Comparison of ENCODE assay signal across 9 mouse cellular contexts in the genomic region with DNA sequence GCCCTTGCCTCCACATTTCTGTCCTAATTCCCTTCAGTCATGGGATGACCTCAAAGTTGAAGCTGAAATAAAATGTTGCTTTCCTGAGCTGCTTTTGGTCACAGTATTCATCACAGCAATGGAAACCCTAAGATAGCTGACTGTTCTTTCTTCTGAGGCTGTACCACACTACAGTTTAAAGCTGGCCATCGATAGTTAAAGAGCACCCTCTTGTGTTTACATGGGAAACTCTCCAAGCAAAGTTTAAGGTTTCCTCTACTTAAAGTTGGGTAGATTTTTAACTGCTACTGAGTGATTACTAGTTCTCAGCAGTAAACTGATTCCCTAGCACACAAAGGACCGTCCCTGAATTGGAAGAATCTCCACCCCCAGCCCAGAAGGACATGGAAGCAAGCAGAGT. TPM values are rescaled to one million over a fixed set of nuclear protein-coding genes. Genes with fewer than 3 reads are reported as not detected.
DNase-seq lines count a peak whose midpoint lies in the region; ATAC-seq and TF ChIP-seq lines count a peak whose summit lies in the region.
"Had no signal": no experiment of that assay in that cellular context is flagged by ENCODE, and none has a peak within 500 bp of the region (broad histone marks: within the 10 kb centered on the region; RNA-seq: fewer than 3 reads in every experiment).

No protein-coding gene starts in this region.

- H3K36me3 ChIP-seq in heart, postnatal 0 days (replicated peaks; ENCODE audit: control insufficient read depth, insufficient read depth, low read length): peaks cover 66% of the 10 kb centered on the region
- peaks cover 61% of the 10 kb centered on the region for H3K36me3 ChIP-seq in liver, postnatal 0 days (replicated peaks; ENCODE audit: insufficient read depth, low read length)
- H3K36me3 ChIP-seq in neural tube, embryonic 15.5 days: peaks cover 61% of the 10 kb centered on the region

- H3K4me1 ChIP-seq in heart, postnatal 0 days (ENCODE audit: control insufficient read depth, insufficient read depth): no peaks in the 10 kb centered on the region
- H3K4me1 ChIP-seq in liver, postnatal 0 days (ENCODE audit: insufficient read depth): peaks cover 7% of the 10 kb centered on the region; the same call in 1 of the 2 replicates
- H3K4me1 ChIP-seq in neural tube, embryonic 15.5 days: no peaks in the 10 kb centered on the region
- H3K4me1 ChIP-seq: heart, embryonic 13.5 days had no signal

- no peaks in the 10 kb centered on the region for H3K9me3 ChIP-seq in heart, postnatal 0 days (replicated peaks; ENCODE audit: control insufficient read depth, low read length)
- H3K9me3 ChIP-seq in liver, postnatal 0 days (ENCODE audit: low read length): no peaks in the 10 kb centered on the region
- H3K9me3 ChIP-seq in neural tube, embryonic 15.5 days (replicated peaks): no peaks in the 10 kb centered on the region
- H3K9me3 ChIP-seq: heart, embryonic 13.5 days had no signal

- no peak for TF ChIP-seq EP300 in heart, postnatal 0 days (IDR thresholded peaks at IDR 0.05; ENCODE audit: low read depth)
- no peak for TF ChIP-seq EP300 in liver, postnatal 0 days (IDR thresholded peaks at IDR 0.05; ENCODE audit: low read depth)

- peak; percentile 33 for DNase-seq in heart, postnatal 0 days (ENCODE audit: low spot score)
- no peak for DNase-seq in heart, adult 8-10 months (ENCODE audit: low spot score)
- DNase-seq in A20 (ENCODE audit: low read depth, low spot score): peak; percentile 47
- peak; percentile 41 for DNase-seq in T-cell, adult 2 months (ENCODE audit: low spot score)
- DNase-seq in liver, postnatal 0 days: no peak
- no peak for DNase-seq in cerebellum, adult 18-20 months
- DNase-seq in layer of hippocampus, postnatal 14 days (ENCODE audit: low spot score in 2 of 2): no peak

- H3K27ac ChIP-seq in heart, postnatal 0 days (ENCODE audit: low read depth): no peak overlapping the region
- no peak overlapping the region for H3K27ac ChIP-seq in liver, postnatal 0 days (ENCODE audit: low read depth)
- H3K27ac ChIP-seq in neural tube, embryonic 15.5 days (replicated peaks): no peak overlapping the region
- H3K27ac ChIP-seq: heart, embryonic 13.5 days had no signal

- H3K9ac ChIP-seq in heart, postnatal 0 days (replicated peaks; ENCODE audit: low read depth, low read length): no peak overlapping the region
- H3K9ac ChIP-seq in liver, postnatal 0 days (replicated peaks): no peak overlapping the region
- H3K9ac ChIP-seq in neural tube, embryonic 15.5 days (replicated peaks): no peak overlapping the region
- H3K9ac ChIP-seq: heart, embryonic 13.5 days had no signal

- WGBS in heart, postnatal 0 days: 44% methylated on average over 2 of the region's 2 CpGs
- WGBS in liver, postnatal 0 days (ENCODE audit: insufficient replicate concordance): 33% methylated on average over 2 of the region's 2 CpGs
- WGBS in neural tube, embryonic 15.5 days: 26% methylated on average over 2 of the region's 2 CpGs

- H3K4me2 ChIP-seq in heart, postnatal 0 days (ENCODE audit: low read depth, low read length): no peak overlapping the region
- no peak overlapping the region for H3K4me2 ChIP-seq in liver, postnatal 0 days (ENCODE audit: low read depth, low read length)
- H3K4me2 ChIP-seq in neural tube, embryonic 15.5 days: no peak overlapping the region
- H3K4me2 ChIP-seq: heart, embryonic 13.5 days had no signal

- peak; percentile 61 for TF ChIP-seq CTCF in heart, postnatal 0 days (IDR thresholded peaks at IDR 0.05; ENCODE audit: low read depth)
- peak; percentile 73 for TF ChIP-seq CTCF in liver, postnatal 0 days (IDR thresholded peaks at IDR 0.05; ENCODE audit: low read depth)

- H3K4me3 ChIP-seq in heart, postnatal 0 days (ENCODE audit: low read depth, low read length): no peak overlapping the region
- no peak overlapping the region for H3K4me3 ChIP-seq in liver, postnatal 0 days (ENCODE audit: low read depth, low read length)
- no peak overlapping the region for H3K4me3 ChIP-seq in neural tube, embryonic 15.5 days (replicated peaks)
- H3K4me3 ChIP-seq: heart, embryonic 13.5 days had no signal

- ATAC-seq in heart, postnatal 0 days (ENCODE audit: insufficient read depth, low read depth): no peak
- ATAC-seq in liver, postnatal 0 days: peak; percentile 47; the same call in 1 of the 2 replicates
- no peak for ATAC-seq in neural tube, embryonic 15.5 days (ENCODE audit: low FRiP score)

- no peaks in the 10 kb centered on the region for H3K27me3 ChIP-seq in heart, postnatal 0 days (ENCODE audit: control insufficient read depth, insufficient read depth, low read length)
- no peaks in the 10 kb centered on the region for H3K27me3 ChIP-seq in liver, postnatal 0 days (ENCODE audit: insufficient read depth, low read length)
- no peaks in the 10 kb centered on the region for H3K27me3 ChIP-seq in neural tube, embryonic 15.5 days (replicated peaks)
- H3K27me3 ChIP-seq: heart, embryonic 13.5 days had no signal

RNA-seq across cellular contexts. Expression of a gene that starts 13.9 kb away (rescaled TPM):
- 41.7 and 61.2 TPM in 2 replicates for total RNA-seq in heart, postnatal 0 days (2014; rRNA removed; ENCODE audit: low replicate concordance)
- 101 and 102 TPM in 2 replicates for polyA plus RNA-seq in heart, postnatal 0 days (2015; fragmentation: Nextera tagmentation; extraction: Ambion mirVana)
- 10 to 100 TPM; 31.6 to 38.8 (median 36.1) TPM for total RNA-seq in heart, adult 8-10 months (2022)
- 48.3 and 51.9 TPM in 2 replicates for polyA plus RNA-seq in liver, postnatal 0 days (2015; fragmentation: Nextera tagmentation; extraction: Ambion mirVana)
- 239 and 275 TPM in 2 replicates for polyA plus RNA-seq in neural tube, embryonic 15.5 days (2015; fragmentation: Nextera tagmentation; extraction: Ambion mirVana)
- total RNA-seq in layer of hippocampus, postnatal 14 days (2021): 100 to 1,000 TPM in 1 of 2 experiments, 10 to 100 TPM in 1; 95.9 to 105 TPM

RNA-seq across cellular contexts. Expression of a gene that starts 27.0 kb away (rescaled TPM):
- 16.5 and 16.9 TPM in 2 replicates for total RNA-seq in heart, postnatal 0 days (2014; rRNA removed; ENCODE audit: low replicate concordance)
- polyA plus RNA-seq in heart, postnatal 0 days (2015; fragmentation: Nextera tagmentation; extraction: Ambion mirVana): 4.4 and 5.0 TPM in 2 replicates
- 10 to 100 TPM; 22.6 to 32.9 (median 28.8) TPM for total RNA-seq in heart, adult 8-10 months (2022)
- 4.7 and 5.2 TPM in 2 replicates for polyA plus RNA-seq in liver, postnatal 0 days (2015; fragmentation: Nextera tagmentation; extraction: Ambion mirVana)
- polyA plus RNA-seq in neural tube, embryonic 15.5 days (2015; fragmentation: Nextera tagmentation; extraction: Ambion mirVana): 14.5 and 17.3 TPM in 2 replicates
- total RNA-seq in layer of hippocampus, postnatal 14 days (2021): 10 to 100 TPM; 49.0 to 54.2 TPM

Comparison
In these comparisons a context has a peak if more than half of its experiments do, and no peak if none do; other contexts are left out.
1. DNase-seq: peak in heart, postnatal 0 days (single experiment), A20 (single experiment) and T-cell, adult 2 months (single experiment); none in heart, adult 8-10 months (single experiment), liver, postnatal 0 days (single experiment), cerebellum, adult 18-20 months (0 of 2) and layer of hippocampus, postnatal 14 days (0 of 2).